Mouse (Mus musculus) hindbrain, embryonic 15.5 days (tissue): ENCODE results near the gene Bloc1s6. TPM values are rescaled to one million over a fixed set of nuclear protein-coding genes. Genes with fewer than 3 reads are reported as not detected.

ENCODE experiments used
- ATAC-seq: fragments of 200-750 bp; cut with Nextera tagmentation; 2 replicates; pipeline ENCODE4 v1.8.0; 2017; ENCODE audit warnings: low read depth, moderate number of reproducible peaks, moderate TSS enrichment; ENCODE audit not compliant: low FRiP score
- H3K27ac ChIP-seq: fragments of 300-500 bp; sonication (generic); replicated peaks from 2 replicates; pipeline ENCODE4 v1.5.1; 2015; ENCODE audit warnings: mild to moderate bottlenecking, inconsistent platforms
- H3K27me3 ChIP-seq: fragments of 300-500 bp; sonication (generic); 2 replicates; pipeline ENCODE4 v1.6.1; 2015; ENCODE audit warnings: control low read depth, inconsistent platforms
- H3K36me3 ChIP-seq: fragments of 300-500 bp; sonication (generic); 2 replicates; pipeline ENCODE4 v1.6.1; 2015; ENCODE audit warnings: control low read depth, inconsistent platforms
- H3K4me1 ChIP-seq: fragments of 300-500 bp; sonication (generic); replicated peaks from 2 replicates; pipeline ENCODE4 v1.6.1; 2015; ENCODE audit warnings: control low read depth, inconsistent platforms
- H3K4me2 ChIP-seq: fragments of 300-500 bp; sonication (generic); 2 replicates; pipeline ENCODE4 v1.6.1; 2015; ENCODE audit warnings: moderate library complexity, mild to moderate bottlenecking, inconsistent platforms
- H3K4me3 ChIP-seq: fragments of 300-500 bp; sonication (generic); 2 replicates; pipeline ENCODE4 v1.5.1; 2015; ENCODE audit warnings: mild to moderate bottlenecking, inconsistent platforms
- H3K9ac ChIP-seq: fragments of 300-500 bp; sonication (generic); 2 replicates; pipeline ENCODE4 v1.6.1; 2015; ENCODE audit warnings: inconsistent platforms
- H3K9me3 ChIP-seq: fragments of 300-500 bp; sonication (generic); 2 replicates; pipeline ENCODE4 v1.6.1; 2016; ENCODE audit warnings: control low read depth, inconsistent platforms
- WGBS: fragments of 180-500 bp; shearing (Covaris S2); methylation state at CpG from one replicate; pipeline ENCODE4 v1.1.7; 2015; 5-methylcytosine and 5-hydroxymethylcytosine counted together
- polyA plus RNA-seq: library from polyadenylated mRNA; unstranded; fragments of >200 nt; fragmentation: Nextera tagmentation; extraction: Ambion mirVana; gene quantifications from 2 replicates; pipeline ENCODE4 v1.2.1, GENCODE M21; 2015

Gene Bloc1s6
- polyA plus RNA-seq, 1 experiment from 2014 or later, result 91.7 TPM

- ATAC-seq, result no peak
- H3K4me2 ChIP-seq, result peak overlapping the region; percentile 91
- peak overlapping the region; percentile 44 for H3K4me3 ChIP-seq
- H3K27me3 ChIP-seq, result peaks cover 18% of the 10 kb centered on the region
- no peaks in the 10 kb centered on the region for H3K9me3 ChIP-seq
- no peak overlapping the region for H3K9ac ChIP-seq
- no peak overlapping the region for H3K27ac ChIP-seq
- 35% methylated on average over 3 of the region's 3 CpGs for WGBS
- H3K36me3 ChIP-seq, result no peaks in the 10 kb centered on the region
- H3K4me1 ChIP-seq, result peaks cover 6% of the 10 kb centered on the region
These were observed 27.5 kb downstream of the Bloc1s6 start for GRCm38 (mm10) chr2:122765794-122766145.

- no peaks in the 10 kb centered on the region for H3K9me3 ChIP-seq
- WGBS, result 80% methylated on average over 2 of the region's 2 CpGs
- no peaks in the 10 kb centered on the region for H3K4me1 ChIP-seq
- ATAC-seq, result no peak
- no peak overlapping the region for H3K4me2 ChIP-seq
- H3K27me3 ChIP-seq, result 0 out of 2 replicates have a peak, but pooled peaks cover 3% of the 10 kb centered on the region
- no peak overlapping the region for H3K27ac ChIP-seq
- H3K36me3 ChIP-seq, result no peaks in the 10 kb centered on the region
- H3K9ac ChIP-seq, result no peak overlapping the region
- no peak overlapping the region for H3K4me3 ChIP-seq
These were observed 32.7 kb downstream of the Bloc1s6 start for GRCm38 (mm10) chr2:122771002-122771401.

GRCm38 (mm10) chr2:122772899-122773298, 34.6 kb downstream of the Bloc1s6 start:
- WGBS, result 94% methylated on average over 1 of the region's 1 CpGs

GRCm38 (mm10) chr2:122775491-122775890, 37.2 kb downstream of the Bloc1s6 start:
- Histone ChIP-seq H3K4me1 (no peaks in the 10 kb centered on the region), H3K9ac (no peak overlapping the region), H3K4me2 (no peak overlapping the region), H3K9me3 (no peaks in the 10 kb centered on the region), H3K36me3 (no peaks in the 10 kb centered on the region), H3K27ac (no peak overlapping the region), H3K4me3 (no peak overlapping the region), H3K27me3 (no peaks in the 10 kb centered on the region)
- no peak for ATAC-seq
- WGBS, result 85% methylated on average over 1 of the region's 1 CpGs

More at GRCm38 (mm10) chr2:122772899-122773298, 34.6 kb downstream of the Bloc1s6 start:
- H3K4me1 ChIP-seq, result no peaks in the 10 kb centered on the region
- no peak overlapping the region for H3K4me2 ChIP-seq
- no peak overlapping the region for H3K4me3 ChIP-seq
- no peaks in the 10 kb centered on the region for H3K27me3 ChIP-seq
- no peak overlapping the region for H3K9ac ChIP-seq
- no peaks in the 10 kb centered on the region for H3K9me3 ChIP-seq
- no peaks in the 10 kb centered on the region for H3K36me3 ChIP-seq
- ATAC-seq, result no peak
- H3K27ac ChIP-seq, result no peak overlapping the region

- H3K27ac ChIP-seq, result no peak overlapping the region
- no peaks in the 10 kb centered on the region for H3K9me3 ChIP-seq
- ATAC-seq, result no peak
- H3K9ac ChIP-seq, result no peak overlapping the region
- H3K4me2 ChIP-seq, result no peak overlapping the region
- H3K4me1 ChIP-seq, result no peaks in the 10 kb centered on the region
- H3K4me3 ChIP-seq, result no peak overlapping the region
- WGBS, result 80% methylated on average over 2 of the region's 2 CpGs
- no peaks in the 10 kb centered on the region for H3K27me3 ChIP-seq
- no peaks in the 10 kb centered on the region for H3K36me3 ChIP-seq
These were observed 38.5 kb downstream of the Bloc1s6 start for GRCm38 (mm10) chr2:122776823-122777222.

GRCm38 (mm10) chr2:122779967-122780366, 41.7 kb downstream of the Bloc1s6 start:
- no peaks in the 10 kb centered on the region for H3K27me3 ChIP-seq

GRCm38 (mm10) chr2:122780447-122780846, 42.1 kb downstream of the Bloc1s6 start:
- Histone ChIP-seq H3K4me1 (no peaks in the 10 kb centered on the region), H3K4me3 (no peak overlapping the region), H3K27ac (no peak overlapping the region), H3K9ac (no peak overlapping the region), H3K27me3 (no peaks in the 10 kb centered on the region), H3K36me3 (no peaks in the 10 kb centered on the region), H3K9me3 (no peaks in the 10 kb centered on the region), H3K4me2 (no peak overlapping the region)
- WGBS, result 87% methylated on average over 3 of the region's 3 CpGs
- ATAC-seq, result no peak

More at GRCm38 (mm10) chr2:122779967-122780366, 41.7 kb downstream of the Bloc1s6 start:
- Histone ChIP-seq H3K9ac (no peak overlapping the region), H3K4me3 (no peak overlapping the region), H3K36me3 (no peaks in the 10 kb centered on the region), H3K4me2 (no peak overlapping the region), H3K4me1 (no peaks in the 10 kb centered on the region), H3K9me3 (no peaks in the 10 kb centered on the region), H3K27ac (no peak overlapping the region)
- WGBS, result 84% methylated on average over 5 of the region's 5 CpGs
- no peak for ATAC-seq

GRCm38 (mm10) chr2:122781590-122782356, 43.5 kb downstream of the Bloc1s6 start:
- Histone ChIP-seq H3K4me1 (no peaks in the 10 kb centered on the region), H3K4me2 (no peak overlapping the region), H3K27me3 (no peaks in the 10 kb centered on the region), H3K4me3 (no peak overlapping the region), H3K9me3 (no peaks in the 10 kb centered on the region), H3K36me3 (no peaks in the 10 kb centered on the region), H3K9ac (no peak overlapping the region), H3K27ac (no peak overlapping the region)
- 75% methylated on average over 8 of the region's 8 CpGs for WGBS
- no peak for ATAC-seq

- WGBS, result 85% methylated on average over 2 of the region's 2 CpGs
- no peaks in the 10 kb centered on the region for H3K27me3 ChIP-seq
- no peaks in the 10 kb centered on the region for H3K9me3 ChIP-seq
- ATAC-seq, result no peak
- H3K36me3 ChIP-seq, result no peaks in the 10 kb centered on the region
- H3K4me1 ChIP-seq, result no peaks in the 10 kb centered on the region
- no peak overlapping the region for H3K4me2 ChIP-seq
- H3K9ac ChIP-seq, result no peak overlapping the region
- H3K27ac ChIP-seq, result no peak overlapping the region
- H3K4me3 ChIP-seq, result no peak overlapping the region
These were observed 45.4 kb downstream of the Bloc1s6 start for GRCm38 (mm10) chr2:122783730-122784129.

- Histone ChIP-seq H3K36me3 (no peaks in the 10 kb centered on the region), H3K4me2 (no peak overlapping the region), H3K9me3 (no peaks in the 10 kb centered on the region), H3K4me1 (no peaks in the 10 kb centered on the region), H3K4me3 (no peak overlapping the region), H3K27ac (no peak overlapping the region), H3K27me3 (no peaks in the 10 kb centered on the region), H3K9ac (no peak overlapping the region)
- WGBS, result 88% methylated on average over 3 of the region's 3 CpGs
- no peak for ATAC-seq
These were observed 46.4 kb downstream of the Bloc1s6 start for GRCm38 (mm10) chr2:122784701-122785100.

- Histone ChIP-seq H3K27me3 (no peaks in the 10 kb centered on the region), H3K4me3 (no peak overlapping the region), H3K27ac (no peak overlapping the region), H3K4me1 (no peaks in the 10 kb centered on the region), H3K4me2 (no peak overlapping the region), H3K36me3 (no peaks in the 10 kb centered on the region), H3K9ac (no peak overlapping the region), H3K9me3 (no peaks in the 10 kb centered on the region)
- 75% methylated on average over 2 of the region's 2 CpGs for WGBS
- no peak for ATAC-seq
These were observed 47.9 kb downstream of the Bloc1s6 start for GRCm38 (mm10) chr2:122786167-122786566.

GRCm38 (mm10) chr2:122789311-122789710, 51.0 kb downstream of the Bloc1s6 start:
- 90% methylated on average over 7 of the region's 7 CpGs for WGBS
- H3K4me3 ChIP-seq, result no peak overlapping the region
- no peaks in the 10 kb centered on the region for H3K4me1 ChIP-seq
- H3K27me3 ChIP-seq, result no peaks in the 10 kb centered on the region
- H3K36me3 ChIP-seq, result no peaks in the 10 kb centered on the region
- no peaks in the 10 kb centered on the region for H3K9me3 ChIP-seq
- H3K9ac ChIP-seq, result no peak overlapping the region
- no peak for ATAC-seq
- no peak overlapping the region for H3K4me2 ChIP-seq
- H3K27ac ChIP-seq, result no peak overlapping the region

- no peaks in the 10 kb centered on the region for H3K36me3 ChIP-seq
- 78% methylated on average over 6 of the region's 6 CpGs for WGBS
- no peaks in the 10 kb centered on the region for H3K9me3 ChIP-seq
- no peak overlapping the region for H3K9ac ChIP-seq
- no peaks in the 10 kb centered on the region for H3K27me3 ChIP-seq
- no peak overlapping the region for H3K4me3 ChIP-seq
- H3K4me1 ChIP-seq, result no peaks in the 10 kb centered on the region
- no peak overlapping the region for H3K4me2 ChIP-seq
- no peak overlapping the region for H3K27ac ChIP-seq
- no peak for ATAC-seq
These were observed 51.4 kb downstream of the Bloc1s6 start for GRCm38 (mm10) chr2:122789730-122790129.
